In the genomic region with DNA sequence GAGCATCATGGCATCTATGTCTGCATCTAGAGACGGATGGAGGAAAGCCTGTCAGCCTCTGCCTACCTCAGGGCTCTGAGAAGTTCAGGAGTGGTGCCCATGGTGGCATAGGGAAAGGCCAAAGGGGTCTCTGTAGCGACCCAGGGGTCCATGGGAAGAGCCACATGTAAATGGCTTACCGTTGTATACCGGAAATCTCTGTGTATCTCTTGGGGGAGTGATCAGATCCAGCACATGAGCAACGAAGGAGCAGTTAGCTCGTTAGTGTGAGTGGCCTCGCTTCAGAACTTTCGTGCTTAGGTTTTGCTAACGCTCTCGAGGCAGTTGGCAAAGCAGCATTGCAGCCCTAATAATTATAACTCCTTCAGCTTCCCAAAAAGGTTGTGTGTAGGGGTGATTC, we compare ENCODE assay signal across 11 mouse cellular contexts.
"Had no signal": no experiment of that assay in that cellular context is flagged by ENCODE, and none has a peak within 500 bp of the region (broad histone marks: within the 10 kb centered on the region; RNA-seq: fewer than 3 reads in every experiment).

No protein-coding gene starts in this region.

- DNase-seq: kidney, adult 8-10 months; kidney, postnatal 14 days; kidney, postnatal 4 days; liver, postnatal 0 days; lung, embryonic 14.5 days; midbrain, embryonic 14.5 days; thymus, adult 18-20 months; thymus, postnatal 36 days had no signal

- H3K9ac ChIP-seq: liver, embryonic 14.5 days; liver, postnatal 0 days; lung, embryonic 14.5 days had no signal

- ATAC-seq: liver, postnatal 0 days; lung, postnatal 0 days had no signal

- H3K27ac ChIP-seq: liver, embryonic 14.5 days; macrophage had no signal

- H3K4me2 ChIP-seq: lung, embryonic 14.5 days had no signal
